11 mouse cellular contexts compared by ENCODE assay signal in the genomic region with DNA sequence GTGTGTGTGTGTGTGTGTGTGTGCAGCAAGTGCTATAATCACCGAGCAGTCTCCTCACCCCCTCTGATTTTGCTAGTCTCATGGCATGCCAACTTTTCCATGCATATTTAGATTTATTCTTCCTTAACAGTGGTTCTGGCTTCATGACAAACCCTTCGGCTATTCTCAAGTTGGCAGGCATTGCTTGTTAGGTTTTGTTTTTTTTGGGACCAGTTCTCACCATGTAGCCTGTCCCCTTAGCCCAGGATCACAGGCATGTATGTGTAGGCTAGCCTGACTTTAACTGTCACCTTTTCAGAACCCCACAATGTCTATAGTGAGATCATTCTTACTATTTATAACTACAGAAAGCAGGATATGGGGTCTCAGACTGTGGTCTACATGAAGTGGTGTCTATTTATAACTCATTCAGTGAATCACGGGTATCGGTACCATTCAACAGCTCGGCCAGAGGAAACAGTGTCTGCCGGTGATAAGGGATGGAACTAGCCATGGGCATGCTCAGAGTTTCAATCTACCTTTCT.
DNase-seq lines count a peak whose midpoint lies in the region; ATAC-seq lines count a peak whose summit lies in the region.
"Had no signal": no experiment of that assay in that cellular context is flagged by ENCODE, and none has a peak within 500 bp of the region (broad histone marks: within the 10 kb centered on the region; RNA-seq: fewer than 3 reads in every experiment).

No protein-coding gene starts in this region.

- peaks cover 22% of the 10 kb centered on the region for H3K4me1 ChIP-seq in embryonic facial prominence, embryonic 13.5 days
- peaks cover 3% of the 10 kb centered on the region for H3K4me1 ChIP-seq in embryonic facial prominence, embryonic 10.5 days
- 0 out of 2 replicates have a peak, but pooled peaks cover under 1% of the 10 kb centered on the region for H3K4me1 ChIP-seq in kidney, embryonic 16.5 days (ENCODE audit: insufficient read depth, low read length)
- H3K4me1 ChIP-seq: midbrain, embryonic 10.5 days had no signal

- no peak overlapping the region for H3K9ac ChIP-seq in embryonic facial prominence, embryonic 13.5 days
- H3K9ac ChIP-seq in kidney, embryonic 16.5 days (replicated peaks; ENCODE audit: low read length): no peak overlapping the region

- WGBS in embryonic facial prominence, embryonic 13.5 days: 71% methylated on average over 6 of the region's 6 CpGs
- 90% methylated on average over 6 of the region's 6 CpGs for WGBS in embryonic facial prominence, embryonic 10.5 days
- 68% methylated on average over 6 of the region's 6 CpGs for WGBS in kidney, embryonic 16.5 days

- ATAC-seq in embryonic facial prominence, embryonic 13.5 days (ENCODE audit: insufficient number of reproducible peaks, insufficient read depth, low FRiP score, low TSS enrichment, low read depth): 0 out of 2 replicates have a peak, but pooled peaks have one; percentile 38
- ATAC-seq in kidney, embryonic 16.5 days (ENCODE audit: low FRiP score, low TSS enrichment): no peak
- ATAC-seq in hematopoietic stem cell, adult 5-6 weeks (replicated peaks in 1 of 2; ENCODE audit: insufficient read depth in 1 of 2, low FRiP score in 2 of 2, low TSS enrichment in 1 of 2, low read depth in 1 of 2, poor library complexity in 2 of 2, severe bottlenecking in 2 of 2): peak; percentile 63
- ATAC-seq in granulocyte monocyte progenitor cell, adult 5-6 weeks (replicated peaks; ENCODE audit: poor library complexity, severe bottlenecking): no peak
- ATAC-seq: intestine, embryonic 16.5 days had no signal

- no peaks in the 10 kb centered on the region for H3K9me3 ChIP-seq in embryonic facial prominence, embryonic 13.5 days
- H3K9me3 ChIP-seq in embryonic facial prominence, embryonic 10.5 days: no peaks in the 10 kb centered on the region
- no peaks in the 10 kb centered on the region for H3K9me3 ChIP-seq in kidney, embryonic 16.5 days (ENCODE audit: low read length)
- H3K9me3 ChIP-seq: midbrain, embryonic 10.5 days had no signal

- H3K27me3 ChIP-seq in embryonic facial prominence, embryonic 13.5 days: no peaks in the 10 kb centered on the region
- H3K27me3 ChIP-seq in embryonic facial prominence, embryonic 10.5 days (replicated peaks; ENCODE audit: low read depth, poor library complexity, severe bottlenecking): no peaks in the 10 kb centered on the region
- no peaks in the 10 kb centered on the region for H3K27me3 ChIP-seq in kidney, embryonic 16.5 days (ENCODE audit: insufficient read depth, low read length)

- H3K36me3 ChIP-seq in embryonic facial prominence, embryonic 13.5 days: no peaks in the 10 kb centered on the region
- H3K36me3 ChIP-seq in embryonic facial prominence, embryonic 10.5 days (replicated peaks): no peaks in the 10 kb centered on the region
- H3K36me3 ChIP-seq in kidney, embryonic 16.5 days (ENCODE audit: insufficient read depth, low read length): no peaks in the 10 kb centered on the region
- H3K36me3 ChIP-seq: midbrain, embryonic 10.5 days had no signal

- peak overlapping the region; percentile 2; the same call in 1 of the 2 replicates for H3K27ac ChIP-seq in embryonic facial prominence, embryonic 13.5 days
- H3K27ac ChIP-seq in embryonic facial prominence, embryonic 10.5 days (replicated peaks): no peak overlapping the region
- no peak overlapping the region for H3K27ac ChIP-seq in kidney, embryonic 16.5 days (ENCODE audit: low read length)
- H3K27ac ChIP-seq: midbrain, embryonic 10.5 days had no signal

- H3K4me3 ChIP-seq in embryonic facial prominence, embryonic 13.5 days: no peak overlapping the region
- H3K4me3 ChIP-seq in embryonic facial prominence, embryonic 10.5 days: no peak overlapping the region
- H3K4me3 ChIP-seq in kidney, embryonic 16.5 days (ENCODE audit: low read length): no peak overlapping the region
- H3K4me3 ChIP-seq: midbrain, embryonic 10.5 days had no signal

- no peak overlapping the region for H3K4me2 ChIP-seq in embryonic facial prominence, embryonic 13.5 days
- H3K4me2 ChIP-seq in kidney, embryonic 16.5 days (replicated peaks; ENCODE audit: low read depth, low read length): no peak overlapping the region

- no peak for DNase-seq in embryonic facial prominence, embryonic 10.5 days (ENCODE audit: low spot score)
- DNase-seq in kidney, adult 11 months: peak; percentile 65
- DNase-seq in NIH3T3 (ENCODE audit: low read depth): peak; percentile 94
- DNase-seq in retina, postnatal 1 day: no peak
- DNase-seq: liver had no signal

Comparison
In these comparisons a context has a peak if more than half of its experiments do, and no peak if none do; other contexts are left out.
1. ATAC-seq: peak in embryonic facial prominence, embryonic 13.5 days (single experiment) and hematopoietic stem cell, adult 5-6 weeks (2 of 2); none in kidney, embryonic 16.5 days (single experiment) and granulocyte monocyte progenitor cell, adult 5-6 weeks (single experiment).
2. DNase-seq: peak in kidney, adult 11 months (single experiment) and NIH3T3 (single experiment); none in embryonic facial prominence, embryonic 10.5 days (single experiment) and retina, postnatal 1 day (single experiment).